Mouse (Mus musculus) neural tube, embryonic 14.5 days (tissue): Measurements from ENCODE around the gene Mis12. TPM values are rescaled to one million over a fixed set of nuclear protein-coding genes. Genes with fewer than 3 reads are reported as not detected.

Experiments used
- ATAC-seq: fragments of 200-750 bp; cut with Nextera tagmentation; 2 replicates; pipeline ENCODE4 v1.8.0; 2017; ENCODE audit warnings: low read depth, mild to moderate bottlenecking, moderate TSS enrichment, moderate library complexity
- H3K27ac ChIP-seq: fragments of 300-500 bp; sonication (generic); 2 replicates; pipeline ENCODE4 v1.5.1; 2014; ENCODE audit warnings: low read depth, mild to moderate bottlenecking, control low read depth, low read length, moderate library complexity, mixed read lengths
- H3K27me3 ChIP-seq: fragments of 300-500 bp; sonication (generic); 2 replicates; pipeline ENCODE4 v1.6.1; 2014; ENCODE audit warnings: low read length; ENCODE audit not compliant: control insufficient read depth, insufficient read depth
- H3K36me3 ChIP-seq: fragments of 300-500 bp; sonication (generic); 2 replicates; pipeline ENCODE4 v1.6.1; 2014; ENCODE audit warnings: low read length, mixed read lengths; ENCODE audit not compliant: control insufficient read depth, insufficient read depth
- H3K4me1 ChIP-seq: fragments of 300-500 bp; sonication (generic); 2 replicates; pipeline ENCODE4 v1.6.1; 2014; ENCODE audit warnings: low read length; ENCODE audit not compliant: control insufficient read depth, insufficient read depth
- H3K4me2 ChIP-seq: fragments of 300-500 bp; sonication (generic); 2 replicates; pipeline ENCODE4 v1.6.1; 2014; ENCODE audit warnings: mild to moderate bottlenecking, low read depth, low read length, control low read depth
- H3K4me3 ChIP-seq: fragments of 300-500 bp; sonication (generic); 2 replicates; pipeline ENCODE4 v1.5.1; 2014; ENCODE audit warnings: low read depth, low read length, control low read depth, mixed read lengths
- H3K9ac ChIP-seq: fragments of 300-500 bp; sonication (generic); replicated peaks from 2 replicates; pipeline ENCODE4 v1.6.1; 2014; ENCODE audit warnings: low read depth, mild to moderate bottlenecking, control low read depth, low read length, mixed read lengths
- H3K9me3 ChIP-seq: fragments of 300-500 bp; sonication (generic); 2 replicates; pipeline ENCODE4 v1.6.1; 2016; ENCODE audit warnings: low read length; ENCODE audit not compliant: control insufficient read depth
- WGBS: fragments of 180-500 bp; shearing (Covaris S2); extraction: QIAGEN DNeasy Blood & Tissue Kit; methylation state at CpG from one replicate; pipeline ENCODE4 v1.1.7; 2014; 5-methylcytosine and 5-hydroxymethylcytosine counted together
- polyA plus RNA-seq: library from polyadenylated mRNA; unstranded; fragments of >200 nt; fragmentation: Nextera tagmentation; extraction: Ambion mirVana; gene quantifications from 2 replicates; pipeline ENCODE4 v1.2.1, GENCODE M21; 2014

The Mis12 gene
- 20.9 and 30.3 TPM in 2 replicates for polyA plus RNA-seq

GRCm38 (mm10) chr11:71019201-71020068 lies at the start of gene Mis12, which contains the start of gene Derl2:
TSS of gene Mis12 (plus strand) at chr11:71019611.
TSS of gene Derl2 (minus strand) at chr11:71019841.
- ATAC-seq = peak; percentile 100
- peak within 1 kb of the TSS; percentile 75 for H3K4me3 ChIP-seq
- no peaks in the 10 kb centered on the region for H3K27me3 ChIP-seq
- peaks cover 26% of the 10 kb centered on the region for H3K4me1 ChIP-seq
- under 1% methylated on average over 69 of the region's 71 CpGs for WGBS
- H3K9me3 ChIP-seq = no peaks in the 10 kb centered on the region
- peak within 1 kb of the TSS; percentile 87 for H3K9ac ChIP-seq
- H3K4me2 ChIP-seq = peak within 1 kb of the TSS; percentile 78
- H3K27ac ChIP-seq = peak within 1 kb of the TSS; percentile 88
- H3K36me3 ChIP-seq = no peaks in the 10 kb centered on the region

- ATAC-seq = peak; percentile 98
- peak within 1 kb of the TSS; percentile 90 for H3K4me2 ChIP-seq
- H3K27me3 ChIP-seq = no peaks in the 10 kb centered on the region
- peak within 1 kb of the TSS; percentile 89 for H3K4me3 ChIP-seq
- H3K9ac ChIP-seq = peak within 1 kb of the TSS; percentile 88
- peak within 1 kb of the TSS; percentile 85 for H3K27ac ChIP-seq
- H3K9me3 ChIP-seq = no peaks in the 10 kb centered on the region
- H3K4me1 ChIP-seq = peaks cover 15% of the 10 kb centered on the region; the same call in 1 of the 2 replicates
- under 1% methylated on average over 43 of the region's 43 CpGs for WGBS
- peaks cover 29% of the 10 kb centered on the region for H3K36me3 ChIP-seq
Measured at GRCm38 (mm10) chr11:70969821-70970559, 49.4 kb upstream of the Mis12 start, which contains the start of the genes Nup88 and Rpain. TSS of gene Nup88 (minus strand) at chr11:70969973. TSS of gene Rpain (plus strand) at chr11:70970213.

DNA sequence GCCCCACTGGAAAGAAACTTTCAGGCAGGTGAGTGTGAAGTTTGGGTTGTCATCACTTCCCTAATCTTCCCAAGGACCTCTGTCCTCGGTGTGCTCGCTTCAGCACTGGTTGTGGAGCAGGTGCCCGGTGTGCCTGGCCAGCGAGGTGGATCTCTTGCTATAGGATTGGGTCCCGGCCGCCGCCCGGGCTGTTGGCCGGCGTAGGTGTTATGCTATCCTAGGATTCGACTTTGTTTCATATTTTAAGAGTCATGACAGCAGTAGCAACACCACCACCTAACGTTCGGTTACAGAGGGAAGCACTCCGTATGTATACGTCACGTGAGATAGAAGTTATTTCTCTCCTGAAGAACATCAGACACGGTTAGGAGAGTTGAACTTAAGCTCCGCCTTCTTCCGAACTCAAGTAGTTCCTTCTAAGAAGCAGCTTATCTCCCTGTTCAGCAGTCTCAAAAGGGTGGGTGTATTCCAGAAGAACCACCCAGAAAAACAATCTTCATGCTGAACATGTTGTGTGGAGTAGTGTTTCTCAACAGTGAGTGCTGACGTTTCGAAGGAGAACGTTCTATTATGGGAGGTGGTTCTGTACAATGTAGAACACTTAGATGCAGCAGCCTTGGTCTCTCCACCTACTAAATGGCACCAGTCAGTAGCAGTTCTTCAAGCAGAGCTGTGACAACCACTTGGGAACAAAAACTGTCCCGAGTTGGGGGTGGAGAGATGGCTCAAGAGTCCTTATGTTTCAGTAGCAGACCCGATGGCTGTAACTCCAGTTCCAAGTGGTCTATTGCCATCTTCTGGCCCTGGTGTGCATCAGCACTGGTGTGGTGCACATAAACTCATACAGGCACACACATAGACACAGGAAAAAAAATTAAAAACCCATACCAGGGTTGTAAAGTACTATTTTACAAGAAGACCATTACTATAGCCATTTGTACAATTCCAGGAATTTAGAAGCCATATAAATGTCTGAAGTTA lies 48.6 kb upstream of the Mis12 start:
- peak overlapping the region; percentile 63 for H3K4me2 ChIP-seq
- H3K4me3 ChIP-seq = peak overlapping the region; percentile 89
- no peaks in the 10 kb centered on the region for H3K27me3 ChIP-seq
- peak overlapping the region; percentile 55; the same call in 1 of the 2 replicates for H3K27ac ChIP-seq
- peak; percentile 22 for ATAC-seq
- no peaks in the 10 kb centered on the region for H3K9me3 ChIP-seq
- peak overlapping the region; percentile 50 for H3K9ac ChIP-seq
- 18% methylated on average over 24 of the region's 24 CpGs for WGBS
- peaks cover 21% of the 10 kb centered on the region for H3K36me3 ChIP-seq
- peaks cover 15% of the 10 kb centered on the region; the same call in 1 of the 2 replicates for H3K4me1 ChIP-seq

- Histone ChIP-seq H3K27me3 (no peaks in the 10 kb centered on the region), H3K36me3 (peaks cover 31% of the 10 kb centered on the region), H3K9me3 (no peaks in the 10 kb centered on the region), H3K4me1 (peaks cover 13% of the 10 kb centered on the region; the same call in 1 of the 2 replicates), H3K27ac (no peak overlapping the region), H3K4me3 (no peak overlapping the region), H3K9ac (no peak overlapping the region), H3K4me2 (no peak overlapping the region)
- 70% methylated on average over 1 of the region's 1 CpGs for WGBS
- no peak for ATAC-seq
Measured at GRCm38 (mm10) chr11:70972586-70972985, 46.8 kb upstream of the Mis12 start.

- Histone ChIP-seq H3K27me3 (no peaks in the 10 kb centered on the region), H3K36me3 (peaks cover 43% of the 10 kb centered on the region), H3K9ac (no peak overlapping the region), H3K4me1 (0 out of 2 replicates have a peak, but pooled peaks cover 3% of the 10 kb centered on the region), H3K9me3 (no peaks in the 10 kb centered on the region), H3K4me3 (no peak overlapping the region), H3K27ac (no peak overlapping the region), H3K4me2 (no peak overlapping the region)
- ATAC-seq = no peak
- 72% methylated on average over 4 of the region's 4 CpGs for WGBS
Measured at GRCm38 (mm10) chr11:70973947-70974346, 45.5 kb upstream of the Mis12 start.

DNA sequence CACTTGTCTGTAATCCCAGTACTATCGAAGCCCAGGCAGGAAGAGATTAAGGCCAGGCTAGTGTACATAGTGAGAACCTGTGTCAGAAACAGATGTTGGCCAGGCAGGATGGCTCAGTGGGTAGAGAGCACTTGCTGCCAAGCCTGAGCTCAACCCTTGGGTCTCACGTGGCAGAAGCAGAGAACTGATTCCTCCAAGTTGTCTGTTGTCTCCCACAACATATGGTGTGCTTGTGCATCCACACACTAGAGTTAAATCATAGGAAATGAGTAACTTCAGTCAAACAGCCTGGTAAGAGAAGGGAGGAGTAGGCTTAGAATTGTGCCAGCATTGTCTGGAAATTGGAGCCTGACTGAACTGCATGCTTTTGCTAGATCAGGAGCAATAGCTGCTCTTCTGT lies 44.2 kb upstream of the Mis12 start:
- H3K36me3 ChIP-seq = peaks cover 55% of the 10 kb centered on the region
- no peak overlapping the region for H3K27ac ChIP-seq
- no peak for ATAC-seq
- no peak overlapping the region for H3K4me3 ChIP-seq
- no peaks in the 10 kb centered on the region for H3K4me1 ChIP-seq
- H3K27me3 ChIP-seq = no peaks in the 10 kb centered on the region
- no peak overlapping the region for H3K9ac ChIP-seq
- WGBS = 77% methylated on average over 2 of the region's 2 CpGs
- H3K9me3 ChIP-seq = no peaks in the 10 kb centered on the region
- no peak overlapping the region for H3K4me2 ChIP-seq

DNA sequence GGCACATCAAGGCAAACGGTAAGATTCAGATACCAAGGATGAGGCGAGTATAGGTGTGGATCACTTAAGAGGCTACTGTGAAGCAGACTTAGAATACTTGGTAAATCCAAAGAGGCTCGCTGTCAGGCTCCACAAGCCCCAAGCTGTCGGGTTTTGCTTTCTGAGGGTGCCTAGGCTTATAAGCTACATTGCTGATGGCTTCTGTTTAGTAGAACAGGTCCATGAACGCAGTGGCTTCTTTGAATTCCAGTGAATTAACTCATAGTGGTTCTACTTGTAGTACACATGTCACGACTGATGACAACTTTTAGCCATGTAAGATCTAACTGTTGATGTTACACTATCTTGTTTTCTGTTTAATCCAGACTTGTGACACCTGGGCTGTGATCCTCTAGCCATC lies 42.1 kb upstream of the Mis12 start:
- Histone ChIP-seq H3K27me3 (no peaks in the 10 kb centered on the region), H3K4me2 (no peak overlapping the region), H3K9me3 (no peaks in the 10 kb centered on the region), H3K9ac (no peak overlapping the region), H3K4me3 (no peak overlapping the region), H3K36me3 (peaks cover 60% of the 10 kb centered on the region), H3K4me1 (peaks cover 2% of the 10 kb centered on the region; the same call in 1 of the 2 replicates), H3K27ac (no peak overlapping the region)
- WGBS = 96% methylated on average over 6 of the region's 6 CpGs
- ATAC-seq = no peak

DNA sequence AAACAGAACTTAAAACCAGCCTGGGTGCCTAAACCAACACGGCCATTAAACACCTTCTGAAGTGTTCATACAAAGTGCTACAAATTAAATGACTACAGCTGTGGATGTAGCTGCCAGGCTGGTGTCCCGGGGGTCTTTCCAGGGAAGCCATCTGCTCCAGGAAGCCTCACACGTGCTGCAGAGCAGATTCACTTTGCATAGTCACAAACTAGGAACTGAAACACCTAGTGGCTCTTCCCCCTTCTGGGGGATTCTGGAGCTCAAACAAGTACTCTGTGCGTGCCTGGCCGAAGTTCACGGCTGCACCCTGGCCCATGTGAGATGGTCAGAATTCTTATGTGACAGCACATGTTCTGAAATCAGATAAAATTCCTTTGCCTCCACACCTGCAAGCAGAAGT lies 39.2 kb upstream of the Mis12 start:
- no peak overlapping the region for H3K4me2 ChIP-seq
- H3K9ac ChIP-seq = no peak overlapping the region
- H3K36me3 ChIP-seq = peaks cover 49% of the 10 kb centered on the region
- H3K4me3 ChIP-seq = no peak overlapping the region
- H3K27ac ChIP-seq = no peak overlapping the region
- no peak for ATAC-seq
- 79% methylated on average over 6 of the region's 6 CpGs for WGBS
- no peaks in the 10 kb centered on the region for H3K27me3 ChIP-seq
- peaks cover 2% of the 10 kb centered on the region; the same call in 1 of the 2 replicates for H3K4me1 ChIP-seq
- H3K9me3 ChIP-seq = no peaks in the 10 kb centered on the region
